Mouse (Mus musculus): ENCODE data around the gene Cep131. TPM values are rescaled to one million over a fixed set of nuclear protein-coding genes. Genes with fewer than 3 reads are reported as not detected.

Gene Cep131
- 10 to 100 TPM; 21.9 to 51.6 TPM for polyA plus RNA-seq (2012; fragmentation: generic; extraction: Trizol)

DNA sequence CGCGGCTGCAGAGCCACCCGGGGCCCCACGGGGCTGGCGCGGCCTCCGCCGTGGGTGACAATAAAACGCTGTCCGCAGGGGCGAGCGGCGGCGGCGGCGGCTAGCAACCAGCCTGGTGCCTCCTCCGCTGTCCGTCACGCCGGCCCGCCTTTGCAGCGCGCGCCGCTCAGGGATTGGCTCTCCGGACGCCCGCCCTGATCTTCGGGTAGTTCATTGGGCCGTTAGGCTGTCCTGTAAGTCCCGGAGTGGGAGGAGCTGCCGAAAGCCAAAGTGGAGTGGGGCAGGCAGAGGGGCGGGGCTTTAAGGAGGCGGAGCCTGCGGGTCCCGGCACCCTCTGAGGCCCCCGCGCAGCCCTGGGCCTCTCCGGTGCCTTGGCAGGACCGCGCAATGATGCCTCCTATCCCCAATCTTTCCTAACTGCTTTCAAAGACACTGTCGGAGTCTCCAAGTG, at the start of gene Cep131:
TSS of gene Cep131 (minus strand) at position 126 of the 451 bp plus-strand sequence.

DNA sequence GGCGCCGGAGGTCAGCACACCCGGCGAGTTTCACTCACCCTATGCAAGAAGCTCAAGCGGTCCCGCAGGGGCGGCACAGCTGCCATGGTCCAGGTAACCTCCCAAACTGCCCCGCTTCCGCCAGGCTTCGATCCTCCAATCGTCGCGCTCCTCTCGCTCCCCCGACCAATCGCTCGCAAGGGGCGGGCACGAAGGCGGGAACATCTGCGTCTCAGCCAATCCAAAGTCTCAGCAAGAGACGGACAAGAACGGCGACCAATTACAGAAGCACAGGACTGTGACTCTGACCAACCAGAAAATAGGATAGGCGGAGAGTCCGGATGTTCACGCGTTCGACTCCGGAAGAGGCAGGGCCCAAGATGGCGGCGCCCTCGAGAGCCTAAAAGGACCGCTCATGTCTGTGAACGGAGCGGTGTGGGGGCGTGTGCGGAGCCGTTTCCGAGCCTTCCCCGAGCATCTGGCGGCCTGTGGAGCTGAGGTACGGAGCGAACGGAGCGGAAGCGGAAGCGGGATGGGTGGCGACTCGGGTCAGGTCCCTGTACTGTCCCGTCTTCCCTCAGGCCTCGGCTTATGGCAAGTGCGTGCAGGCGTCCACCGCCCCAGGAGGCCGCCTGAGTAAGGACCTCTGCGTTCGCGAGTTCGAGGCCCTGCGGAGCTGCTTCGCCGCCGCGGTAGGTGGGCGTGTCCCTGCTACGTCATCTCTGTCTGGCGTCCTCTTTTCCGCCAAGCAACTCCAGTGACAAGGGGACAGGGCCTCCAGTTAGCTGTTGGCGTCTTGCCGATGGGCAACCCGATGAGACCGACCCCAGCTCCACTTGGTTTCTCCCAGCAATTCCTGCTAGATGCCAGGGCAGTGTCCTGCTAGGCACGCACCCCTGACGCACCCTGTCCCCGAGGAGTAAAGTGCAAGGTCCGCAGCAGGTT, 12.2 kb upstream of the Cep131 start, which contains the start of the genes Tepsin and Ndufaf8:
TSS of gene Tepsin (minus strand) at position 144 of the 924 bp plus-strand sequence.
TSS of gene Ndufaf8 (plus strand) at position 341 of the 924 bp plus-strand sequence.

DNA sequence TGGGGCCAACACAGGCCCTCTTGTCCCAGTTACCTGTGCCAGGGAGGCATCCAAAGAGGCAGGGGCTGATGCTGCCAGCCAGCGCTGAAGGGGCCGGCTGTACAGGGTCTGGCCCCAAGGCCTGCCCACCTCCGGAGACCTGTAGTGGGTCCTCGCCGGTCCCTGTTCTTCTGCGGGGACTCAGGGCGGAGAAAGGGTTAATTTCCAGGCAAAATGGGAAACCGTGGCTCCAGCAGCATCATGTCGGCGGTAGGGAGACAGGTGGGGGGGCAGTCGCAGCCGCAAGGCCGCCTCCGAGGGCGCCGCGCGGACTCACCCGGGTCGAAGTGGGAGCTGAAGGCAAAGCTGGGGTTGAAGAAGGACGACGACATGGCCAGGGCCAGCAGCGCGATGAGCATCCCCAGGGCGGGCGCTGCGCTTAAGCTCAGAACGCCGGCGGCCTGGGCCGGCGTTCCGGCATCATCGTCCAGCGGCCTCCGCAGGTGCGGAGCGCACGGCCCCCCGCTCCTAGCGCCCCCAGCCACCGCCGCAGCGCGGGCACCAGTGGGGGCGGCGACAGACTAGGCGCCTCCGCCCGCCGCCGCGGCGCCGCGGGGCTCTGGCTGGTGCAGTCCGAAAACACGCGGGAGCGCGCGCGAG, 40.0 kb downstream of the Cep131 start, which contains the start of gene Aatk:
TSS of gene Aatk (minus strand) at position 615 of the 639 bp plus-strand sequence.

Other genes starting within 250 kb of the Cep131 start
- 100 to 1,000 TPM in 1 of 2 experiments, 10 to 100 TPM in 1; 79.1 to 102 TPM for gene Chmp6, start 173.4 kb downstream of the Cep131 start, polyA plus RNA-seq (2012; fragmentation: generic; extraction: Trizol)
- 100 to 1,000 TPM; 120 to 170 TPM for gene Baiap2, start 144.1 kb downstream of the Cep131 start, polyA plus RNA-seq (2012; fragmentation: generic; extraction: Trizol)
- 1 to 10 TPM in 1 of 2 experiments, under 1 TPM in 1; 0.04 to 1.1 TPM for gene Aatk, start 39.7 kb downstream of the Cep131 start, polyA plus RNA-seq (2012; fragmentation: generic; extraction: Trizol)
- gene Tepsin, start 11.9 kb upstream of the Cep131 start, polyA plus RNA-seq (2012; fragmentation: generic; extraction: Trizol) = 10 to 100 TPM in 1 of 2 experiments, 1 to 10 TPM in 1; 6.1 to 21.7 TPM
- 100 to 1,000 TPM; 131 to 132 TPM for gene Ndufaf8, start 12.1 kb upstream of the Cep131 start, polyA plus RNA-seq (2012; fragmentation: generic; extraction: Trizol)
- gene Slc38a10, start 64.5 kb upstream of the Cep131 start, polyA plus RNA-seq (2012; fragmentation: generic; extraction: Trizol) = 100 to 1,000 TPM in 1 of 2 experiments, 10 to 100 TPM in 1; 53.2 to 164 TPM
- gene Bahcc1, start 146.1 kb upstream of the Cep131 start, polyA plus RNA-seq (2012; fragmentation: generic; extraction: Trizol) = 10 to 100 TPM in 1 of 2 experiments, 1 to 10 TPM in 1; 4.5 to 19.3 TPM

Measured in C3H10T1/2 (cell line).